Mouse (Mus musculus) left cerebral cortex, postnatal 36 days (tissue): Measurements from ENCODE around the gene Zfp933. TPM values are rescaled to one million over a fixed set of nuclear protein-coding genes. Genes with fewer than 3 reads are reported as not detected.
"Not testable (repeated sequence)": the region's sequence is repeated elsewhere in the genome, so short reads cannot be mapped to it uniquely, and the experiment has no call there.

Experiments
- DNase-seq, 2 experiments: peaks; one replicate each; pipeline ENCODE4 v3.0.0; 2021 to 2022; ENCODE audit warnings: low spot score in 2 of 2, mixed read lengths in 1 of 2
- intact Hi-C: fragments of 180-260 bp; cut with DNase I; formaldehyde crosslinking; loops from one replicate; pipeline ENCODE4 v1.15.1; 2025
- total RNA-seq, 2 experiments: library from RNA; stranded (reverse); gene quantifications; 2 replicates each; pipeline ENCODE4 v1.2.3; 2021

Gene Zfp933
- total RNA-seq = 10 to 100 TPM; 15.2 to 21.5 TPM

DNA sequence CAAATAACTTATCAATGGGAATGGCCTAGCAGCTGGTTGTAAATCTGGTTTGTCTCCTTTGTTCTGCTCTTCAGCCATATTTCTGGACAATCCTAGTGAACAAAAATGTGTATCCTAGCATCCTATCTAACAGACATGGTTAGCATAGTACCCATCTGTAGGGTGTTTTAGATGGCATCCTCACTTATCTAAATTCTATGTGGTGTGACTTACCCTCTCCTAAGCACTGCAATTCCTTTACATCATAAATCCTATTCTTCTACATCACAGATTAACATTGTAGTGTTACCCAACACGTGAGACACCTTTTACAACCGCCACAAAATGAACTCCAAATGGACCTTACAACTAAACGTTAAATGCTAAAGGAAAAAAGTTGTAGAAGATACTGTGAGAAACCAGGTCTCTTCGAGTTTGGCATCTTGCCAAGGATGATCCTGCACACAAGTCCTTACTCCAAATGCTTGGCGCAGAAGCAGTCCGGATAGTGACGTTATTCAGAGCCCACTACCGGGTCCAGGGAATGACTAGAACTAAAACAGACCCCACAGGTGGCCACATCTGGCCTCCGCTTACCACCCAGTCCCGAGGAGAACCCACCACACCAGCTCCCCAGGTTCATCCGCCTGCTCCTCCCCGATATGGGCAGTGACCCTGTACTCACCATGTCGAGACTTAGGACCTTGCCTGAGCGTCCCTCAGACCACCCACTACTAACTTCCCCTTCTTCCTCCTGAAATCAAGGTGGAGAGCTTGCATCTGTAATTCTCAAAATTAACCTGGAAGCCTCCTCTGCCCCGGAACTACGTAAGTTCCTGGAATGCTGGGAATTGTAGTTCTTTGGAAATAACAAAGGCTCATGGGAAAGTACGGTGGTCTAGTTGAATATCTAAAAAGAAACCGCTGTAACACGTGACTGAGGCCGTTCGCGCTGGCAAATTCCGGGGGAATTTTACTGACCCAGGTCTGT lies at the start of gene Zfp933:
TSS of gene Zfp933 (minus strand) at position 753 of the 970 bp plus-strand sequence.
- peak; percentile 65 to 77 for DNase-seq
- intact Hi-C loops = loop anchor here (2.0 kb wide), 2 partner anchors 21 kb away; partner anchors contain the start of genes Fv1 and Miip

DNA sequence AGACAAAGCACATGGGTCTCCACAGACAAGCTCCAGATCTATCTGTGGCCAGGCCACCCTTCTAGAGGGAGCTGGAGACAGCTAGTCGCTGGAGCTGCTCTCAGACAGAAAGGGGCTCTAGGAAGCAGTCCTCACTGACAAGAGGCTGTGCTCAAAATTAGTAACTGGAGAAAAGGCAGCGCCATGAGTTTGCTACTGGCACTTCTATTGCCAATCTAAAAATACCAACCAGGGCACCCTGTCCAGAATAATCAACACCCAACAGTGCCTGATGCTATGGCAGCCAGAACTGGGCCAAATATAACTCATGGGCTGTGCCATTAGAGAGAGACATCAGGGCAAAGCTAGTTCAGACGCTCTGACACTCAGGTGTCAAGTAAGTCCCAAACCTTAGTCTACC lies 49.2 kb upstream of the Zfp933 start:
- peak; percentile 15 to 31 for DNase-seq
- intact Hi-C loops = no loop called here

DNA sequence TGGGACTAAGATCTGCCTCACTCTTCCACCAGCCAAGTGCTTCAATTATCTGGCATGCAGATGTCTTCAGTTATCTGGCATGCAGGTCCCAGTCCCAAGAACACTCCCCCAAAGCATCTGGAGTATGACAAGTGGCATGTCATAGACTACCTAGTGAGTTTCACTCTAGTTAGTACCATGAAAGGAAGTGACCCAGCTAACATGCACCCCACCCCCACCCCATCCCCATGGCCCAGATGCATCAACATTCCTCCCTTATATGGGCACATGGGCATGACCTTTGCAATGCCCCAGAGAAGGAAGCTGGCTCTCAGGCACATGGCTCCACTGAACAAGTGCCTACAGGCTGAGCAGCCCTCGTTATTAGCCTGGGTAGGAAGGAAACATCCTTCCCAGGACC lies 48.2 kb upstream of the Zfp933 start:
- no peak for DNase-seq
- intact Hi-C loops = no loop called here

DNA sequence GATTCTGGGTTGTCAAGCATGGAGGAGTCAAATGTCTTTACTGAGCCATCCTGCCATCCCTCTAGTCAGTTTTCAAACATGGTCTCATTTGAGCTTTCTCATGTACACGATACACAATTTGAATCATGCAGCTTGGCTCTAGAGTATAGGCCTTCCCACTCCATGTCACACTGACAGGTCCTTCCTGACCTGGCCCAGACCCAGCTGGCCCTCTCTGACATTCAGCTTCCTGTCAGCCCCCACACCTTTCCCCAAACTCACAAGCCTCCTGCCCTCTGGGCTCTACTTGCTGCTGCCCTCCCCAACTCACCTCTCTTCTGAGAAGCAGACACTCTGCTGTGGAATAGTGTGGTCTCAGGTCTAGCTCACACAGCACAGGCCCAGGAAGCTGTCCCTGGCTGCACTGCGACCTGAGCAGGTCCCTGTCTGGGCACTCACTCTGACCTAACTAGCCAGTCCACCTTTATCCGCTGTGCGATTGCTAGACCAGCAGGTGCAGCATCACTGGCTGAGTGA lies 47.7 kb upstream of the Zfp933 start:
- no peak for DNase-seq
- intact Hi-C loops = no loop called here

DNA sequence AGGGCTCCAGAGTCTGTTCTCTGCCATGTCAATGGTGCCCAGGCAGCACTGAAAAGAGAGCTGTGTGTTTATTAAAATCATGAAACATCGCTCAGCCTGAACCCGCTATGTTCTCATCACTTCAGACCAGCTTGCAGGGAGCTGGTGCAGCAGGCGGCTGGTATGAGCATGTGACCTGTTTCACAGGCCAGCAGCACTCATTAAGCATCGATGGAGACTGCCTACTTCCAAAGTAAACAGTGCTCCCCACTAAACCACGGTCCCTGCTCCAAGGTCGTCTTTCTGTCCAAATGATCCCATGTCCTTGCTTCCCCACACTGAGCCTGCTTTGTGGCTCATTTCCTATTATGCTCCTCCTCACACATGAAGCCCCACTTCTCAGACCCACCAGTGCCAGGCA lies 42.2 kb upstream of the Zfp933 start:
- no peak for DNase-seq

DNA sequence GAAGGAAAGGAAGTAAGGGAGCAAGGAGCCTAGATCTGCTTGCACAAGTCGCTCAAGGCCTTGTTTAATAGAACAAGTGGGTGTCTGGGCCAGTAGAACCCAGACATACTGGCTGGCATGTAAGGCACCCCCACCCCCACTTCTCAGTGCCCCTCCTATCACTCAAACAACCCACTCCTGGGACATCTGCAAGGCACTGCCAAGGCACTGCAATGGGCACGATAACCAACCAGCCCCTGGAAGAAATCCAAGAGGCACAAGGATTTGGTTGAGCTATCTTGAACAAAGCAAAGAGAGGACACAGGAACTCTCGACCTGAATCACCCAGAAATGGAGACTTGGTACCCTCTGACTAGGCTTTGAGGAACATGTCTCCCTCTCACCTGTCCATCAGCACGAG lies 40.1 kb upstream of the Zfp933 start:
- intact Hi-C loops = no loop called here
- DNase-seq = no peak

More for the DNA sequence above, 42.2 kb upstream of the Zfp933 start:
- intact Hi-C loops = no loop called here

DNA sequence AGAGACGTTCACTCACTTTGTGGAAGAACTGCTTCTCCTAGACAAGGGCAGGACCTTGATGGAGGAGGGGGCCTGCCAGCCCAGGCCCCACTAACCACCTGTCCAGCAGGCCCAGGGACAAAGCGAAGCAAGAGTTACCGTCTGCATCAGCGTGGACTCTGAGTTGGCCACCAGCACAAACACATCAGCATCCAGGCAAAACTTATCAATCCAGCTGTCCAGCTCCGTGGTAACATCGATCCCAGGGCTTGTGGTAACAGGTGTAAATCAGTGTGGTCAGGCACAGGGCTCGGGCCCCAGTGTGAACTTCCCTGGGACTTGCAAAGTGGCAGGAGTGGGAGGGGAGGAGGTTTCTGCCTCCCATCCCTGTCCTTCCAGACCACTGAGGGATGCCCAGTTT lies 39.1 kb upstream of the Zfp933 start:
- DNase-seq = no peak
- intact Hi-C loops = no loop called here

DNA sequence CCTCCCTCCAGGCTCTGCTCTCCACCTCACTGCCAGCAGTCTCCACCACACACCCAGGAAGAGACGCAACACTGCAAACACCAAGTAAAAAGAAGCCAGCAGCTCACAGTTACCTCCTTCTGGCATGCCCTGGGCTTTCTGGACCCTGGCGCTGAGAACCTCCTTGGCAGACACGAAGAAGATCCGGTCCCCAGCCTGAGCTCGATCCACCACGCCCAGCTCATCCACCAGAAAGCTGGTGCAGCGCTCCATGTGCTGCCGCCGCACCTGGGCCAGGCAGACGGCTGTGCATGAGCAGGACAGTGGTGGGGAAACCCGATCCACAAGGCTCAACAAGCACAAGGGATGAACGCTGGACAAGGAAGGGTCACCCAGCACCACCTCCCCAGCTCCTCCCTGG lies 38.0 kb upstream of the Zfp933 start:
- intact Hi-C loops = no loop called here
- no peak for DNase-seq

GRCm38 (mm10) chr4:147884138-147884537 lies 36.0 kb upstream of the Zfp933 start:
- intact Hi-C loops = no loop called here
- DNase-seq = no peak

- no peak for DNase-seq
- intact Hi-C loops = no loop called here
Observed at GRCm38 (mm10) chr4:147883041-147883440, 34.9 kb upstream of the Zfp933 start.

- no peak for DNase-seq
Observed at GRCm38 (mm10) chr4:147881792-147882191, 33.6 kb upstream of the Zfp933 start.

DNA sequence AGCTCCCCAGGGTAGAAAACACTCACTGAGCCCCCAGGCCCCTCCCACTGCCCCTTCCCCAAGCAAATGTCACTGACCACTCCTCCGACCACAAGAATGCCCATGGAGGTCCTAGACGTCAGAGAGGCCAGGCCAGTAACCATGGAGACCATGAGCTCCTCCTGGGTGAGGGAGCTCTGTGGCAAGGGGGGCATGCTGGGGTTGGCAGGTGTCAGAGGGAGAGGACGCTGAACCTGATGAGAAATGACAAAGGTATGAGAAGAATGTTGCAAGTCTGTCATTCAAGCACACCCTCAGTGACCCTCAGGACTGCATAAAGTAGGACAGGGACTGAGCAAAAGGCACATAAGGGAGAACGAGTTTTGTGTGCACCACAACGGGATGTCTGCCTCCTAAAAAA lies 31.7 kb upstream of the Zfp933 start:
- no peak for DNase-seq
- intact Hi-C loops = no loop called here

More at GRCm38 (mm10) chr4:147881792-147882191, 33.6 kb upstream of the Zfp933 start:
- intact Hi-C loops = no loop called here

DNA sequence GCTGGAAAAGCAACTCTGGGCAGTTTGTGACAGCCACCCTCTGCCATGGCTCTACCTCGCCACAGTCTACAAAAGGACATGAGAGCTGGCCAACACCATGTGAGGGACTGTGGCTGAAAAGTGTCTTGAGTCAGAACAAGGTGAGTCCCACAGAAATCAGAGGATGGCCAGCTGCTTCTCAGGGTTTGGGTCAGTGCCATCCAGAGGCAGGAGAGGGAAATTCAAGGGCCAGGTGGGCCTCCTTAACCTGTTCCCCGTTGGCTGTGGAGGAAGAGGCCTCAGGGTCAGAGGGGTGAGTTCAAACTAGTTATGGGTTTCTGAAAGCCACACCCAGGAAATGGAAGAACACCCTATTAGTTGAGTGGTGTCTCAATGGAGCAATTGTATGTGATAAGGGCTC lies 31.3 kb upstream of the Zfp933 start:
- intact Hi-C loops = no loop called here
- no peak for DNase-seq

DNA sequence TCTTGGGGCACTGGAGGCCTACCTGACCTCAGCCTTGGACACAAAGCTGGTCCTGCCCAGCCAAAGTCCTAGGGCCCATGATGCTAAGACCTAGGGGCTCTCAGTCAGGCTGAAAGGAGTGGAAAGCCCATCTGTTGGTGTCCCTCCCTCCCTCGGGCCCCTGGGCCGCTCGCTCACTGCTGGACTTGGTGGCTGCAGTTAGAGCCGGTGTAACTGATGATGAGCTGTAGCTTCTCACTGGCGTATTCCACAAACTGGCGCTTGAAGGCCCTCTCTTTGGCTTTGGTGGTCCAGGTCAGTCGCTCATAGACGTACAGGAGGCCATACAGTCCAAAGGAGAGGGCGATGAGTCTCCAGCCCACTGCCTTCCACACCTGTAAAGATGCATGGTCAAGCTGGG lies 30.4 kb upstream of the Zfp933 start:
- intact Hi-C loops = no loop called here
- DNase-seq = no peak

DNA sequence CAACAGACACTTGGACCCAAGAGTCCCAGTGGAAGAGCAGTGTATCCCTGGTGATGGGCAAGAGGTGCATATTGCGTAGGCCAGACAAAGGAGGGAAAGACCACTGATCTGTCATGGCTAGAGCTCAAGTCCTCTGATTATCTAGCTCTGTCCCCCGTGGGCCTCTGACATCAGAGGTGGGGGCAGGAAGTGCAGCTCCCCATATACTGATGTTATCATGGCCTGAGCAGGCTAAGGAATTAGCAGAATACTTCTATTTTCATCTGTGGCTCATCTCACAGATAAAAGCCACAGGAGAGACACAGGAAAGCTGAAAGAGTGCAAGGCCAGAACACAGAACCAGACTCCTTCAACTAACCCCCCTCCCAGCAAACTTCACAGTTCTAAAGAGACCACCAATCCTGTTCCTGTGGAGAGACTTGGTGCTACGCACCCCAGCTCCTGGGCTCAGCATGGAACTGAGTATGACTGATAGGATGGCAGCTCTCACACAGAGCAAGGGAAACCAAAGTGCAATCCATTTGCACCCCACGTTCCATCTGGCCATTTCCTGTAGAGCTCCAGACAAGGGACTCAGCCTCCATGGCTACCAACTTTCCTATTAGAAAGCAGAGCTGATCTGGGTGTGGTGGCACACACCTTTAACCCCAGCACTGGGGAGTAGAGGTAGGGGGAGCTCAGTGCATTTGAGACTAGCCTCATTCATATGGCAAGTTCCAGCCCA lies 27.8 kb upstream of the Zfp933 start:
- no peak for DNase-seq
- intact Hi-C loops = no loop called here

GRCm38 (mm10) chr4:147869238-147869637 lies 21.1 kb upstream of the Zfp933 start:
- DNase-seq = no peak
- intact Hi-C loops = loop anchor here (2.0 to 5.0 kb wide), 2 partner anchors 20 to 427 kb away; partner anchors contain the start of gene Zfp933

- intact Hi-C loops = loop anchor here (2.0 to 5.0 kb wide), 2 partner anchors 20 to 426 kb away; partner anchors contain the start of gene Zfp933
- DNase-seq = peak; percentile 93 to 94
Observed at GRCm38 (mm10) chr4:147868450-147869031, 20.4 kb upstream of the Zfp933 start, which contains the start of the genes Miip and Fv1. TSS of gene Miip (minus strand) at chr4:147868816. TSS of gene Fv1 (plus strand) at chr4:147868979.

- intact Hi-C loops = loop anchor here (2.0 to 5.0 kb wide), 2 partner anchors 19 to 426 kb away; partner anchors contain the start of gene Zfp933
- DNase-seq = no peak
Observed at GRCm38 (mm10) chr4:147867563-147868449, 19.6 kb upstream of the Zfp933 start.

- not testable (repeated sequence) for DNase-seq
- intact Hi-C loops = loop anchor here (5.0 kb wide), 1 partner anchor 424 kb away; no protein-coding TSS in a partner anchor
Observed at GRCm38 (mm10) chr4:147866793-147867192, 18.6 kb upstream of the Zfp933 start.
